Mouse (Mus musculus): ENCODE data around the gene Dpp8. TPM values are rescaled to one million over a fixed set of nuclear protein-coding genes. Genes with fewer than 3 reads are reported as not detected.

Dpp8 gene
- total and polyA plus RNA-seq, 3 experiments: 51.8 to 62.1 TPM; not detected in 1

- peak; percentile 37 for DNase-seq (ENCODE audit: low read depth, low spot score)
- H3K36me3 ChIP-seq (ENCODE audit: control insufficient read depth in 1 of 2, insufficient read depth in 2 of 2, low read length in 2 of 2): peaks cover 18 to 21% of the 10 kb centered on the region in 2 experiments
- no peaks in the 10 kb centered on the region for H3K9me3 ChIP-seq (replicated peaks; ENCODE audit: insufficient read depth, low read length)
- H3K9ac ChIP-seq (ENCODE audit: control insufficient read depth, low read depth, low read length, poor library complexity, severe bottlenecking): no peak overlapping the region
- H3K27ac ChIP-seq (ENCODE audit: control insufficient read depth, low read depth, low read length): no peak overlapping the region
- H3K4me3 ChIP-seq (ENCODE audit: control insufficient read depth in 1 of 2, insufficient read depth in 1 of 2, low read depth in 2 of 2, low read length in 2 of 2): no peak overlapping the region
- TF ChIP-seq ELF1 (IDR thresholded peaks at IDR 0.05; ENCODE audit: low read depth, low read length): no peak
- peak; percentile 30 for TF ChIP-seq TAL1 (IDR thresholded peaks at IDR 0.05; ENCODE audit: low read length)
- 0 out of 2 replicates have a peak, but pooled peaks have one; percentile 11 for TF ChIP-seq TCF12 (IDR thresholded peaks at IDR 0.05; ENCODE audit: low read depth, low read length)
- no peak for TF ChIP-seq CHD1 (IDR thresholded peaks at IDR 0.05; ENCODE audit: low read depth, low read length)
- no peaks in the 10 kb centered on the region for H3K79me2 ChIP-seq (ENCODE audit: control insufficient read depth, insufficient read depth, low read length, poor library complexity)
- H3K27me3 ChIP-seq (ENCODE audit: control insufficient read depth in 1 of 2, insufficient read depth in 2 of 2, low read length in 2 of 2): no peaks in the 10 kb centered on the region
- peaks cover 8 to 10% of the 10 kb centered on the region in 2 experiments for H3K4me1 ChIP-seq (ENCODE audit: control insufficient read depth in 1 of 2, insufficient read depth in 2 of 2, low read length in 2 of 2)
Measured at GRCm38 (mm10) chr9:65070587-65070986, 38.4 kb downstream of the Dpp8 start.

GRCm38 (mm10) chr9:65073555-65073954 is 41.3 kb downstream of the Dpp8 start:
- no peak for TF ChIP-seq ETS1 (IDR thresholded peaks at IDR 0.05; ENCODE audit: low read depth, low read length)
- Histone ChIP-seq H3K4me1 (ENCODE audit: control insufficient read depth in 1 of 2, insufficient read depth in 2 of 2, low read length in 2 of 2) (peaks cover 11 to 13% of the 10 kb centered on the region in 2 experiments), H3K36me3 (ENCODE audit: control insufficient read depth in 1 of 2, insufficient read depth in 2 of 2, low read length in 2 of 2) (peaks cover 10 to 22% of the 10 kb centered on the region in 2 experiments), H3K9ac (ENCODE audit: control insufficient read depth, low read depth, low read length, poor library complexity, severe bottlenecking) (no peak overlapping the region), H3K9me3 (replicated peaks; ENCODE audit: insufficient read depth, low read length) (no peaks in the 10 kb centered on the region), H3K4me3 (ENCODE audit: control insufficient read depth in 1 of 2, insufficient read depth in 1 of 2, low read depth in 2 of 2, low read length in 2 of 2) (no peak overlapping the region), H3K79me2 (ENCODE audit: control insufficient read depth, insufficient read depth, low read length, poor library complexity) (no peaks in the 10 kb centered on the region), H3K27ac (ENCODE audit: control insufficient read depth, low read depth, low read length) (no peak overlapping the region), H3K27me3 (ENCODE audit: control insufficient read depth in 1 of 2, insufficient read depth in 2 of 2, low read length in 2 of 2) (no peaks in the 10 kb centered on the region)
- no peak for DNase-seq (ENCODE audit: low read depth, low spot score)

GRCm38 (mm10) chr9:65074251-65074650 is 42.0 kb downstream of the Dpp8 start:
- Histone ChIP-seq H3K9ac (ENCODE audit: control insufficient read depth, low read depth, low read length, poor library complexity, severe bottlenecking) (no peak overlapping the region), H3K4me3 (ENCODE audit: control insufficient read depth in 1 of 2, insufficient read depth in 1 of 2, low read depth in 2 of 2, low read length in 2 of 2) (no peak overlapping the region), H3K9me3 (replicated peaks; ENCODE audit: insufficient read depth, low read length) (no peaks in the 10 kb centered on the region), H3K79me2 (ENCODE audit: control insufficient read depth, insufficient read depth, low read length, poor library complexity) (no peaks in the 10 kb centered on the region), H3K27me3 (ENCODE audit: control insufficient read depth in 1 of 2, insufficient read depth in 2 of 2, low read length in 2 of 2) (no peaks in the 10 kb centered on the region), H3K27ac (ENCODE audit: control insufficient read depth, low read depth, low read length) (no peak overlapping the region), H3K4me1 (ENCODE audit: control insufficient read depth in 1 of 2, insufficient read depth in 2 of 2, low read length in 2 of 2) (peaks cover 11 to 13% of the 10 kb centered on the region in 2 experiments), H3K36me3 (ENCODE audit: control insufficient read depth in 1 of 2, insufficient read depth in 2 of 2, low read length in 2 of 2) (peaks cover 7 to 18% of the 10 kb centered on the region in 2 experiments)
- no peak for TF ChIP-seq CTCF (IDR thresholded peaks at IDR 0.05 in 2 of 3, conservative IDR thresholded peaks at IDR 0.05 in 1 of 3; ENCODE audit: control insufficient read depth in 1 of 3, insufficient read depth in 1 of 3, low read depth in 2 of 3, low read length in 3 of 3, poor library complexity in 1 of 3, severe bottlenecking in 1 of 3)
- TF ChIP-seq USF1 (IDR thresholded peaks at IDR 0.05; ENCODE audit: low read depth, low read length): no peak
- no peak for TF ChIP-seq MYC (IDR thresholded peaks at IDR 0.05; ENCODE audit: low read depth, low read length)
- no peak for TF ChIP-seq E2F4 (IDR thresholded peaks at IDR 0.05; ENCODE audit: borderline replicate concordance, low read depth, low read length)
- no peak for TF ChIP-seq CHD2 (IDR thresholded peaks at IDR 0.05; ENCODE audit: low read length)
- TF ChIP-seq USF2 (IDR thresholded peaks at IDR 0.05; ENCODE audit: borderline replicate concordance in 1 of 2, insufficient read depth in 1 of 2, low read depth in 1 of 2, low read length in 2 of 2): no peak
- TF ChIP-seq POLR2AphosphoS2 (IDR thresholded peaks at IDR 0.05; ENCODE audit: low read length): no peak
- no peak for TF ChIP-seq MYB (IDR thresholded peaks at IDR 0.05; ENCODE audit: low read depth, low read length)
- no peak for TF ChIP-seq TAL1 (IDR thresholded peaks at IDR 0.05; ENCODE audit: low read length)
- TF ChIP-seq MAX (IDR thresholded peaks at IDR 0.05; ENCODE audit: low read length): no peak
- no peak for TF ChIP-seq CHD1 (IDR thresholded peaks at IDR 0.05; ENCODE audit: low read depth, low read length)
- TF ChIP-seq ZC3H11A (IDR thresholded peaks at IDR 0.05; ENCODE audit: low read depth, low read length): no peak
- no peak for TF ChIP-seq SMC3 (IDR thresholded peaks at IDR 0.05; ENCODE audit: low read depth, low read length)
- TF ChIP-seq MAFK (IDR thresholded peaks at IDR 0.05; ENCODE audit: borderline replicate concordance, low read depth, low read length): no peak
- no peak for TF ChIP-seq NRF1 (IDR thresholded peaks at IDR 0.05; ENCODE audit: insufficient read depth, low read depth, low read length, poor library complexity, severe bottlenecking)
- TF ChIP-seq NELFE (IDR thresholded peaks at IDR 0.05; ENCODE audit: low read depth, low read length): no peak
- no peak for TF ChIP-seq UBTF (IDR thresholded peaks at IDR 0.05; ENCODE audit: borderline replicate concordance, insufficient read depth, low read depth, low read length)
- TF ChIP-seq RCOR1 (IDR thresholded peaks at IDR 0.05; ENCODE audit: low read depth, low read length): no peak
- no peak for TF ChIP-seq GABPA (IDR thresholded peaks at IDR 0.05; ENCODE audit: low read depth, low read length)
- TF ChIP-seq RAD21 (IDR thresholded peaks at IDR 0.05; ENCODE audit: low read depth, low read length): no peak
- DNase-seq (ENCODE audit: low read depth, low spot score): no peak

Data from MEL (cell line).